Mouse (Mus musculus) C2C12 (cell line): ENCODE results near the gene Mthfsd.

Experiments
- CTCF ChIP-seq: IDR thresholded peaks from one replicate; pipeline ENCODE4 v1.5.1; 2011; ENCODE audit not compliant: control insufficient read depth, insufficient read depth, insufficient read length
- MAX ChIP-seq: IDR thresholded peaks from one replicate; pipeline ENCODE4 v1.6.1; 2011; ENCODE audit warnings: mild to moderate bottlenecking, control low read depth

DNA sequence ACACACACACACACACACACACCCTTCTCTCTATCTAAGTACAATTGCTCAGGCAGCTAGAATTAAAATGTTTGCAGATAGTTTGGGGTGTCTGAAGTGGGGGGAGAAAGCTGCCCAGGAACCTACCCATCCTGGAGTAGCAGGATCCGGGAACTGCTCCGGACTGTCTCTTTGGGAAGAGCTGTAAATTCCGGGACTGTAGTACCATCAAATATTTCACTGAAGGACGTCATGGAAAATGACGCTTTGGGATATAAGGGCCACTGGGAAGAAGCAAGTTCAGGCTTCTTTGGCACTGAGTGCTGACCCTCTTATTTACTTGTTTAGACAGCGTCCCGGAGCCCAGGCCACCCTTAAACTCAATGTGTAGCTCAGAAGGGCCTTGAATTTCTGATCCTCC is 29.0 kb downstream of the Mthfsd start:
- TF ChIP-seq CTCF (no peak), MAX (no peak)
